Comparison of ENCODE assay signal across 8 mouse cellular contexts in the genomic region with DNA sequence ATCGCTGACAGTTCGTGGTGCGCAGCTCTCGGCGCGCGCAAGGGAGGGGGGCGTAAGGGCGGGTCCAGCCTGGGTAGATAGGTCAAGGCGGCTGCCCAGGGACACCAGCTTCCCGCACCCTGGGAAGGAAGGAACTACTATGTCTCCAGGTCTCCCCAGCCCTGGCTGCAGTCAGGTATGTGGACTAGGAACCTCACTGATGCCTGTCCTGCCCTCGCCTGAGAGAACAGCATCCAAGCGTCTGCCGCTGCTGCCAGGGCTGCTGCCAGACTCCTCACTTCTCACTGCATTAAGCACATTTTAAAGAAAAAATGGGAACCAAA.
DNase-seq lines count a peak whose midpoint lies in the region; ATAC-seq lines count a peak whose summit lies in the region.
"Had no signal": no experiment of that assay in that cellular context is flagged by ENCODE, and none has a peak within 500 bp of the region (broad histone marks: within the 10 kb centered on the region; RNA-seq: fewer than 3 reads in every experiment).

No protein-coding gene starts in this region.

- no peak overlapping the region for H3K27ac ChIP-seq in kidney, embryonic 16.5 days (ENCODE audit: low read length)
- peak overlapping the region; percentile 79 for H3K27ac ChIP-seq in embryonic facial prominence, embryonic 10.5 days (replicated peaks)
- H3K27ac ChIP-seq in hindbrain, embryonic 10.5 days, result peak overlapping the region; percentile 86
- no peak overlapping the region for H3K27ac ChIP-seq in liver, embryonic 15.5 days (replicated peaks)
- H3K27ac ChIP-seq: macrophage had no signal

- no peaks in the 10 kb centered on the region for H3K36me3 ChIP-seq in kidney, embryonic 16.5 days (ENCODE audit: insufficient read depth, low read length)
- H3K36me3 ChIP-seq in embryonic facial prominence, embryonic 10.5 days (replicated peaks), result no peaks in the 10 kb centered on the region
- H3K36me3 ChIP-seq in hindbrain, embryonic 10.5 days, result no peaks in the 10 kb centered on the region
- no peaks in the 10 kb centered on the region for H3K36me3 ChIP-seq in liver, embryonic 15.5 days (replicated peaks)

- peak overlapping the region; percentile 57 for H3K9ac ChIP-seq in kidney, embryonic 16.5 days (replicated peaks; ENCODE audit: low read length)
- H3K9ac ChIP-seq in liver, embryonic 15.5 days, result no peak overlapping the region

- peak; percentile 85; the same call in 1 of the 2 replicates for ATAC-seq in kidney, embryonic 16.5 days (ENCODE audit: low FRiP score, low TSS enrichment)
- ATAC-seq in liver, embryonic 15.5 days (ENCODE audit: insufficient read depth), result no peak

- peak overlapping the region; percentile 57 for H3K4me3 ChIP-seq in kidney, embryonic 16.5 days (ENCODE audit: low read length)
- H3K4me3 ChIP-seq in embryonic facial prominence, embryonic 10.5 days, result peak overlapping the region; percentile 64
- peak overlapping the region; percentile 60 for H3K4me3 ChIP-seq in hindbrain, embryonic 10.5 days
- H3K4me3 ChIP-seq in liver, embryonic 15.5 days (replicated peaks), result 0 out of 2 replicates have a peak overlapping the region, but pooled peaks have one; percentile 15

- H3K4me2 ChIP-seq in kidney, embryonic 16.5 days (replicated peaks; ENCODE audit: low read depth, low read length), result peak overlapping the region; percentile 81
- peak overlapping the region; percentile 29; the same call in 1 of the 2 replicates for H3K4me2 ChIP-seq in liver, embryonic 15.5 days

- no peak for DNase-seq in kidney, postnatal 25 days
- DNase-seq in embryonic facial prominence, embryonic 10.5 days (ENCODE audit: low spot score), result peak; percentile 60
- peak; percentile 55 for DNase-seq in hindbrain, embryonic 10.5 days (ENCODE audit: low spot score)
- no peak for DNase-seq in thymus, postnatal 25 days
- no peak for DNase-seq in spleen, postnatal 10 days (ENCODE audit: low spot score in 2 of 2)

- 4% methylated on average over 13 of the region's 14 CpGs for WGBS in kidney, embryonic 16.5 days
- WGBS in embryonic facial prominence, embryonic 10.5 days, result 3% methylated on average over 14 of the region's 14 CpGs
- under 1% methylated on average over 14 of the region's 14 CpGs for WGBS in hindbrain, embryonic 10.5 days
- WGBS in liver, embryonic 15.5 days (ENCODE audit: insufficient replicate concordance), result 4% methylated on average over 14 of the region's 14 CpGs

- H3K9me3 ChIP-seq in kidney, embryonic 16.5 days (ENCODE audit: low read length), result no peaks in the 10 kb centered on the region
- H3K9me3 ChIP-seq in embryonic facial prominence, embryonic 10.5 days, result no peaks in the 10 kb centered on the region
- H3K9me3 ChIP-seq in hindbrain, embryonic 10.5 days, result no peaks in the 10 kb centered on the region
- H3K9me3 ChIP-seq in liver, embryonic 15.5 days (replicated peaks), result no peaks in the 10 kb centered on the region

- H3K27me3 ChIP-seq in kidney, embryonic 16.5 days (ENCODE audit: insufficient read depth, low read length), result peaks cover 7% of the 10 kb centered on the region; the same call in 1 of the 2 replicates
- H3K27me3 ChIP-seq in embryonic facial prominence, embryonic 10.5 days (replicated peaks; ENCODE audit: low read depth, poor library complexity, severe bottlenecking), result peaks cover 15% of the 10 kb centered on the region
- peaks cover 8% of the 10 kb centered on the region; the same call in 1 of the 2 replicates for H3K27me3 ChIP-seq in hindbrain, embryonic 10.5 days (ENCODE audit: insufficient read depth, poor library complexity, severe bottlenecking)
- peaks cover 15% of the 10 kb centered on the region for H3K27me3 ChIP-seq in liver, embryonic 15.5 days

- no peaks in the 10 kb centered on the region for H3K4me1 ChIP-seq in kidney, embryonic 16.5 days (ENCODE audit: insufficient read depth, low read length)
- H3K4me1 ChIP-seq in embryonic facial prominence, embryonic 10.5 days, result no peaks in the 10 kb centered on the region
- H3K4me1 ChIP-seq in hindbrain, embryonic 10.5 days (replicated peaks), result 0 out of 2 replicates have a peak, but pooled peaks cover 3% of the 10 kb centered on the region
- H3K4me1 ChIP-seq in liver, embryonic 15.5 days (replicated peaks), result no peaks in the 10 kb centered on the region

Comparison
In these comparisons a context has a peak if more than half of its experiments do, and no peak if none do; other contexts are left out.
1. H3K27ac ChIP-seq: peak in embryonic facial prominence, embryonic 10.5 days (single experiment) and hindbrain, embryonic 10.5 days (single experiment); none in kidney, embryonic 16.5 days (single experiment) and liver, embryonic 15.5 days (single experiment).
2. DNase-seq: peak in embryonic facial prominence, embryonic 10.5 days (single experiment) and hindbrain, embryonic 10.5 days (single experiment); none in kidney, postnatal 25 days (0 of 2), thymus, postnatal 25 days (single experiment) and spleen, postnatal 10 days (0 of 2).
3. Peak in every context shown above with its lines, with median percentiles within 50 percentile points of each other: H3K4me3 ChIP-seq.